Mouse (Mus musculus) spleen, postnatal 36 days (tissue): Measurements from ENCODE around the gene Fgd4.
"Not testable (repeated sequence)": the region's sequence is repeated elsewhere in the genome, so short reads cannot be mapped to it uniquely, and the experiment has no call there.

ENCODE experiments used
- DNase-seq, 2 experiments: peaks; one replicate each; pipeline ENCODE4 v3.0.0; 2022; ENCODE audit warnings: low spot score in 2 of 2, mixed read lengths in 1 of 2

The Fgd4 gene

GRCm38 (mm10) chr16:16542956-16543441, 57.4 kb downstream of the Fgd4 start:
- DNase-seq, result no peak

DNA sequence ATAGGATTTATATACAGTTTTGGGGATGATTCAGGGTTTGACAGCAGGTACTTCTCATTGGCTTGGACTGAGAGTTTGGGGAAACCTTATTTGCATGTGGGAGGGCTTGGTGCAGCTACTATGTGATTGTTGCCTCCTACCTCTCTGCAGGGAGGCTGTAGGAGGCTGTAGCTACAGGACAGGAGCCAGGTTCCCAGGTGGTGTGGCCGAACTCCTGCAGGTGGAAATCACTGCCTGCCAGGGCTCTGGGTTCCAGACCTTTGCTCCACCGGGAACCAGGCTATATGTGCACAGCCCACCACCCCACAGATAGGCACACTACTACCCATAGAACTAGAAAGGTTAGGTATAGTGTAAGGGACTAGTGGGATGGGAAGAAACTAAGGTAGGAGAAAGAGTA, 61.0 kb downstream of the Fgd4 start:
- not testable (repeated sequence) for DNase-seq

GRCm38 (mm10) chr16:16535232-16535631, 65.1 kb downstream of the Fgd4 start:
- DNase-seq, result no peak

- no peak for DNase-seq
These were observed 72.3 kb downstream of the Fgd4 start for GRCm38 (mm10) chr16:16528014-16528413.

DNA sequence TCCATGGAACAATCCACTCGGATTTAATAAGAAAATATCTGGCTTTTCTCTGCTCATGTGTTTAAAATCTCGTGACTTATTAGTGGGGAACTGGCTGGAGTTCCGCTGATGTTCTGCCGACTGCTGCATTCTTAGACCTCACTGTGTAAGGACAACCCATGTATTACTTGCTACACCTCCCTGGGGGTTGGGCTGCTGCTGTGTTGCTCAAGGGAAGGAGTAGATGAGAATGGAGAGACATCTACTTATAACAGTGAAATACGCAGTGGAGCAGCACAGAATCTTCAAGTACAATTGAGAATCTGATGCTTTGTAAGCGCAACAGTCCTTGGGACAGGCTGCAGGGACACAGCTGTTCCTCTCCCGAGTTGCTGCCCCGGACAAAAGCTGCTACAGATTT, 73.1 kb downstream of the Fgd4 start:
- DNase-seq, result peak; percentile 5 to 12

GRCm38 (mm10) chr16:16526741-16527105, 73.6 kb downstream of the Fgd4 start:
- peak in 1 of 2 experiments; percentile 7 for DNase-seq

DNA sequence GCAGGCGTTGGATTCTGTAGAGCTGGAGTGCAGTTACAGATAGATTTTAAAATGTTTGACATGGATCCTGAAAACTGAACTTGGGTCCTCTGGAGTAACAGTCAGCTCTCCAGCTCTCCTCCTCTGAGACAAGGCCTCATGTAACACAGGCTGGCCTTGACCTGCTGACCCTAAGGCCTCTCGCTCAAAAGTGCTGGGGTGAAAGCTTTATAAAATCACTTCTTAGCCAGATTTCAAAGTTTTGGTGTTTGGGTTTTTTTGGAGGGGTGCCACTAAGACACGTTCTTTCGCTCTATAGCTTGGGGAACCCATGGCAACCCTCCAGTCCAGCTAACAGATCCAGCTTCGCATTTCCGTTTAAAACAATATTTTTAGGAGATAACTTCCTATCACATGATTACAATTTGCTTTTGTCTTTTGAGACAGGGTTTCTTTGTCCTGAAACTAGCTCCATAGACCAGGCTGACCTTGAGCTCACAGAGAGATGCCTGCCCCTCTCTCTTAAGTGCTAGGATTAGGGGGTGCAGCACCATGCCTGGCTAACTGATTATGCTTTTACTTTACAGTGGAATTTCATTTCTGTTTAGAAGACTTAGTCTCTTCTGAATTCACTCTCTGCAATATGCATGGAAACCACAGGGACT, 74.1 kb downstream of the Fgd4 start:
- no peak for DNase-seq

- peak in 1 of 2 experiments; percentile 13 for DNase-seq
These were observed 75.0 kb downstream of the Fgd4 start for GRCm38 (mm10) chr16:16525266-16525904.

DNA sequence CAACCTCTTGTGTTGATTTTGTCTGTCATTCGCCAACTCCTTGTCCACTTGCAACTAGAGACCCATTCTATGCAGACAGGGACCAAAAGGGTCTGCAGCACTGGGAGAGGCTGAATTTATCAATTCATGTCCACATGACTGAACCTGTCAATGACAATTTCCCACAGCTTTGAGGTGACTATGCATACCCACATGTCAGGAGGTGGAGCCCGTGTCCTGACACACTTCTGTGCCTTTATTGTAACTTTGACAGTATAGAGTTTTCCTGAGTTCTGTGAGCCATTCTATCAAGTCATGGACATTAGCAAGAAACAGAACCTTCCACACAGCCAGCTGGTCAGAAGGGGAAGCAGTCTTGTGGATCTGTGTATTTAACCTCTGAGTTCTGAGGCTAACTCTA, 76.7 kb downstream of the Fgd4 start:
- DNase-seq, result no peak

- DNase-seq, result not testable (repeated sequence)
These were observed 77.5 kb downstream of the Fgd4 start for GRCm38 (mm10) chr16:16522869-16523268.

DNA sequence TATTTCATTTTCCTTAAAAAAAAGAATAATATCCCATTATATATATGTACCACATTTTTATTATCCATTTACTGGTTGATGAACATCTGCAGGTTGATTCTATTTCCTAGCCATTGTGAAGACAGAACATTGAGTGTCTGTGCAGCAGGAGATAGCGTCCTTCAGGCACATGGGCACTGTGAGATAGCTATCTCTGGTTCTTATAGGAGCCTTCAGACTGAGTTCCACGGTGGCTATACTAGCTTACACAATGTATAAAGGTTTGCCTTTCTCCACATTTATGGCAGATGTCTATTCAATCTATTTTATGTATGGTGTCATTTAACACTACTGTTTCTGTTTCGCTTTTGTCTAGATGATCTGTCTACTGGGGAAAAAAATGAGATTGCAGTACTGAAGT, 98.9 kb downstream of the Fgd4 start:
- no peak for DNase-seq

GRCm38 (mm10) chr16:16500926-16501325, 99.4 kb downstream of the Fgd4 start:
- no peak for DNase-seq

- DNase-seq, result no peak
These were observed 101.6 kb downstream of the Fgd4 start for GRCm38 (mm10) chr16:16498798-16499197.

DNA sequence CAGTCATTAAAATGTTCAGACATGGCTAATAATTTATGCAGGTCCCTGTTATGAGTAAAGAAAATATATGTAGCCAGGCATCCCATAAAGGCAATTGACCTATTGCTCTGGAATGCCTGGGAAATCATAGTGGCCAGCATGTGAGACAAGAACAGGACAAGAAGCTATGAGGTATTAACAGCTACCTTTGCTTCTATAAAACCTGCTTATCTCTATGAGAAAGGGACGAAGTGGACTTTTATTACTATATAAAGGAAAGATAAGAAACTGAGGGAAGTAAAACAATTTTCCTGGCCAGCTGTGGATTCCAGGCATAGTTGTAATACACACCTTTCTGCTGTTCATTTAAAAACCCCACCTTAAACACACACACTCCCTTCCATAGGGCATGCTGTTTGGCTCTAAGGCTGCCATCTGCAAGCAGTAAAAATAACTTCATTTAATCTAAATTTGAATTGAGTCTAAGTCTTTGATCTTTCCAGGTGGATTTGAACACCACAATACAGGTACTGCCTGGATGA, 114.8 kb downstream of the Fgd4 start:
- no peak for DNase-seq

DNA sequence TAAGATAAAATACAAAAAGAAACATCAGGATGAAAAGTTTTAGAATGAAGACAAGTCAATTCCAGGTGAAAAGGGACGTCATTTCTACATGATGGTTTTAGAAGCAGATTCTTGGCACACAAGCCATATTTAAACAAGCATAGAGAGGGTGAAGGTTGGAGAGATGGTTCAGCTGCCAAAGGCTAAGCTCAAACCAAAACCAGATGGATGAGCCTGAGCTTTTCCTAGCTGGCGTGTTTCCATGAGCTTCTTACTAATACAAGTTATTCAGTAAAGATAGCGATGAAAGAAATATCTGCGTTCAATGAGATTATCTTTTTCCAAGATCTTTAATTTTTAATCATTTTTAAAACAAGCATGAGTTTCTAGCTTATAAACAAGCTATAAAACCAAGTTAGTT, 115.7 kb downstream of the Fgd4 start:
- no peak for DNase-seq

DNA sequence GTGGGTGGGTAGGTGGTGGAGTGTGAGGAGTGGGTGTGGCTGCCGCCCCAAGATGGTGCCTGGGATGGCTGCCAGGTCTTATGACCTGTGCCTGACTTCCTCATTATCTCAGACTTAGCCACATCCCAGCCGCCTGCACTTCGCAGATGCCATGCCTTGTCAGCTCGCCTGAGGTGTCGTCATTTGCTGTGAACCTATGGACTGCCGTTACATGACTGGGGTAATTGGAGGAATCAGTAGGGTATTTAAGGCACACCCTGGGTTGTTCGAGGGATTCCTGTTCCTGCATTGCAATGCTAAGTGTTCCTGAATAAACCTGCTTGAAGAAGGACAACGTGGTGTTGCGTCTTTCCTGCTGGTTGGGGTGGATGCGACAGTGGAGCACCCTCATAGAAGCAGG, 126.9 kb downstream of the Fgd4 start:
- DNase-seq, result not testable (repeated sequence)

DNA sequence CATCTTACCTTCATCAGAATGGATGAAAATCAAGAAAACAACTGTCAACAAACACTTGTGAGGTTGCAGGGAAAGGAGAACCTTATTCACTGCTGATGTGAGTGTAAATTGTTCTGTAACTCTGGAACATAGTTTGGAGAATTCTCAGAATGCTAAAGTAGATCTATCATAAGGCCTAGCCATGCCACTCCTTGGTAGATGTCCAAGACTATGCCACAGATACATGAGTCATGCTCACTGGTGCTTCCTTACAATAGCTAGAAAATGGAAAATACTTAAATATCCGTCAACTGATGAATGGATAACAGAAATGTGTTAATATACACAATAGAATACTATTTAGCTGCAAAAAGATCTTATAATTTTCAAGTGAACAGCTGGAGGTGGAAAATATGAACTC, 150.3 kb downstream of the Fgd4 start:
- DNase-seq, result no peak

DNA sequence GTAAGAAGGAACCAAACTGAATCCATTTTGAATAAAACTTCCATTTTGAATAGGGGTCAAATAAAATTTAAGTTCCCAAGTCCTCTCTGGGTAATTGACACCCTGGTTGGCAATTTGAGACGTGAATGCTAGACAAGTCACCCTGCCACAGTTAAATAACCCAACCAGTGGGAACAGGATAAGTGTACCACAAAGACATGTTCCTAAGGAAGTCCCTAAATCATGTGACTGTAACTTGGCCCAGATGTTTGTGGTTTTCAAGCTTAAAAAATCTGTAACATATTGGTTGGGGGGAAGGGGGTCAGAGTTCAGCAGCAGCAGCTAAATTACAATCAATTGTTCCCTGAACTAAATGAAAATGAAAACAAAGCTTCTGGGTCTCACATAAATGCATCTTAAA, 161.9 kb downstream of the Fgd4 start:
- DNase-seq, result no peak

- no peak for DNase-seq
These were observed 177.9 kb downstream of the Fgd4 start for GRCm38 (mm10) chr16:16422456-16422855.

GRCm38 (mm10) chr16:16367217-16367616, 233.1 kb downstream of the Fgd4 start:
- not testable (repeated sequence) for DNase-seq
